ENCODE assay signal across 9 mouse cellular contexts in genomic region chr6:21839976-21840775, GRCm38 (mm10). TPM values are rescaled to one million over a fixed set of nuclear protein-coding genes. Genes with fewer than 3 reads are reported as not detected.
A peak's percentile ranks its signal among the peaks of the same experiment; 100 is the strongest.
DNase-seq lines count a peak whose midpoint lies in the region; ATAC-seq and TF ChIP-seq lines count a peak whose summit lies in the region.
"Had no signal": no experiment of that assay in that cellular context is flagged by ENCODE, and none has a peak within 500 bp of the region (broad histone marks: within the 10 kb centered on the region; RNA-seq: fewer than 3 reads in every experiment).

No protein-coding gene starts in this region.

- H3K36me3 ChIP-seq in forebrain, embryonic 12.5 days (replicated peaks): 0 out of 2 replicates have a peak, but pooled peaks cover 6% of the 10 kb centered on the region
- H3K36me3 ChIP-seq in intestine, postnatal 0 days (ENCODE audit: control insufficient read depth, insufficient read depth): peaks cover 3% of the 10 kb centered on the region; the same call in 1 of the 2 replicates

- H3K4me3 ChIP-seq in layer of hippocampus, adult 2 months: no peak overlapping the region
- no peak overlapping the region for H3K4me3 ChIP-seq in forebrain, embryonic 12.5 days (replicated peaks)
- no peak overlapping the region for H3K4me3 ChIP-seq in intestine, postnatal 0 days (ENCODE audit: low read depth, low read length)
- H3K4me3 ChIP-seq: myocyte had no signal

- peak overlapping the region; percentile 51; the same call in 1 of the 2 replicates for H3K27ac ChIP-seq in layer of hippocampus, adult 2 months
- H3K27ac ChIP-seq in forebrain, embryonic 12.5 days: peak overlapping the region; percentile 80
- H3K27ac ChIP-seq in intestine, postnatal 0 days (ENCODE audit: low read depth, low read length): no peak overlapping the region

- peak overlapping the region; percentile 16 for H3K4me2 ChIP-seq in forebrain, embryonic 12.5 days
- H3K4me2 ChIP-seq in intestine, postnatal 0 days (replicated peaks; ENCODE audit: low read depth): no peak overlapping the region

- peaks cover 18% of the 10 kb centered on the region for H3K4me1 ChIP-seq in forebrain, embryonic 12.5 days
- H3K4me1 ChIP-seq in intestine, postnatal 0 days (replicated peaks; ENCODE audit: control insufficient read depth, insufficient read depth, low read length): peaks cover 11% of the 10 kb centered on the region; the same call in 1 of the 2 replicates

- no peak overlapping the region for H3K9ac ChIP-seq in forebrain, embryonic 12.5 days
- H3K9ac ChIP-seq in intestine, postnatal 0 days (ENCODE audit: low read depth, low read length): no peak overlapping the region

- ATAC-seq in forebrain, embryonic 12.5 days (ENCODE audit: low FRiP score): peak; percentile 95
- ATAC-seq in intestine, postnatal 0 days: peak; percentile 69

- no peak for TF ChIP-seq CTCF in layer of hippocampus, adult 2 months (conservative IDR thresholded peaks at IDR 0.05)
- no peak for TF ChIP-seq CTCF in intestine, postnatal 0 days (IDR thresholded peaks at IDR 0.05; ENCODE audit: low read depth)

- no peaks in the 10 kb centered on the region for H3K27me3 ChIP-seq in forebrain, embryonic 12.5 days
- no peaks in the 10 kb centered on the region for H3K27me3 ChIP-seq in intestine, postnatal 0 days (replicated peaks; ENCODE audit: control insufficient read depth, insufficient read depth, low read length)

- WGBS in forebrain, embryonic 12.5 days: 11% methylated on average over 9 of the region's 9 CpGs
- WGBS in intestine, postnatal 0 days: 9% methylated on average over 9 of the region's 9 CpGs

- DNase-seq in layer of hippocampus, adult 2 months (ENCODE audit: low spot score in 2 of 2): peak in 1 of 2 experiments; percentile 23
- DNase-seq in layer of hippocampus, adult 9-10 months (ENCODE audit: low spot score): no peak
- peak; percentile 42 for DNase-seq in lung, postnatal 14 days
- no peak for DNase-seq in yolk sac, embryonic 10.5 days (ENCODE audit: low spot score)
- no peak for DNase-seq in cerebellum, adult 9-10 months
- DNase-seq in thymus, postnatal 4 days: no peak

- H3K9me3 ChIP-seq in forebrain, embryonic 12.5 days: no peaks in the 10 kb centered on the region
- no peaks in the 10 kb centered on the region for H3K9me3 ChIP-seq in intestine, postnatal 0 days (ENCODE audit: control insufficient read depth)

RNA-seq across cellular contexts. Expression of gene Tspan12, which starts 12.1 kb away (rescaled TPM):
- total RNA-seq in layer of hippocampus, adult 2 months (2021): 10 to 100 TPM; 27.8 to 29.2 TPM
- 54.9 and 57.5 TPM in 2 replicates for polyA plus RNA-seq in forebrain, embryonic 12.5 days (2016; fragmentation: Nextera tagmentation; extraction: Ambion mirVana)
- 38.8 and 43.7 TPM in 2 replicates for polyA plus RNA-seq in intestine, postnatal 0 days (2015; fragmentation: Nextera tagmentation; extraction: Ambion mirVana)
